Mouse (Mus musculus): Measurements from ENCODE around the gene Pgpep1l.

GRCm38 (mm10) chr7:68301160-68301559 is 37.1 kb upstream of the Pgpep1l start:
- TF ChIP-seq POLR2A (IDR thresholded peaks at IDR 0.05; ENCODE audit: borderline replicate concordance, low read depth, low read length) = no peak
- TF ChIP-seq CTCF (IDR thresholded peaks at IDR 0.05; ENCODE audit: low read depth, low read length) = no peak

Measured in bone marrow macrophage, adult 2 months (primary cell).